Mouse (Mus musculus): Measurements from ENCODE around the gene Trmt10b. TPM values are rescaled to one million over a fixed set of nuclear protein-coding genes. Genes with fewer than 3 reads are reported as not detected.
A peak's percentile ranks its signal among the peaks of the same experiment; 100 is the strongest.

Trmt10b gene
- polyA plus RNA-seq, 1 experiment from 2014 or later, result 8.7 TPM

DNA sequence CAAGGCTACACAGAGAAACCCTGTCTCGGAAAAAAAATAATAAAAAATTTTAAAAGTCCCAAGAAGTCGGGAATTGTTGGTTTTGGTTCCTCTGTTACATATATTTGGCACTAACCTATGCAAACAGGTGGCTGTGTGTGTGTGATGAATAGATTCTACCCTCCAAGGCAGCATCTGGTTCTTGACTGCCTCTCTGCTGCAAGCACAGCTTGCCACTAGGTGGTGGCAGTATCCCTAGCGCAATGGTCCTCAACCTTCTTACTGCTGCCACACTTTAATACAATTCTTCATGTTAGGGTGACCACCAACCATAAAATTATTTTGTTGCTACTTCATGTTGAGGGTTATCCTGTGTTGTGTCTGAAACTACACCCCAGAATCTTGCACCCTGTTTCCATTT, 10.6 kb upstream of the Trmt10b start:
- no peaks in the 10 kb centered on the region for H3K36me3 ChIP-seq
- H3K27ac ChIP-seq, result no peak overlapping the region
- H3K9ac ChIP-seq, result no peak overlapping the region
- H3K9me3 ChIP-seq (replicated peaks), result no peaks in the 10 kb centered on the region
- WGBS (ENCODE audit: insufficient replicate concordance), result 36% methylated on average over 3 of the region's 3 CpGs
- H3K4me2 ChIP-seq, result no peak overlapping the region
- peaks cover 13% of the 10 kb centered on the region for H3K27me3 ChIP-seq (replicated peaks)
- no peak overlapping the region for H3K4me3 ChIP-seq
- no peak for ATAC-seq
- no peaks in the 10 kb centered on the region for H3K4me1 ChIP-seq

DNA sequence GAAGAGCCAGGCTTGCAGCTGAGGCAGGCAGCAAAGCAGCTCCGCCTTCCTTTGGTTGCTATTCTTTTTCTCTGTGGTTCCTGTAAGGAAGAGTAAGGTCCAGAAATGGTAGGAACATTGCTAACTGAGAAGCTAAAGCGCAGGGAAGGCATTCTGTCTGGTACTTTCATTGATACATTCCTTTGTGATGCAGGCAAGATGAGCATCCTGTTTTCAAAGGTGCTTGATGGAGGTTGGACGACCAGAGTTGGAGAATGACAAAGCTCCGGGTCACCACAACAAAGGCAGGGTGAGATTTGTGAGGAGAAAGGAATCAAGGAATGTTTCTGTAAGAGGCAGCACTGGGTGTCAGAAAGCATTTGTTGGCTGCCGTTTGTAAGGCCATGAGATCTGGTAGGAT, 9.0 kb upstream of the Trmt10b start:
- WGBS (ENCODE audit: insufficient replicate concordance), result 67% methylated on average over 5 of the region's 5 CpGs
- Histone ChIP-seq H3K27me3 (replicated peaks) (peaks cover 13% of the 10 kb centered on the region), H3K4me3 (no peak overlapping the region)

GRCm38 (mm10) chr4:45305536-45305935, 8.6 kb downstream of the Trmt10b start:
- no peaks in the 10 kb centered on the region for H3K4me1 ChIP-seq
- H3K9me3 ChIP-seq (replicated peaks), result no peaks in the 10 kb centered on the region
- no peak overlapping the region for H3K27ac ChIP-seq
- 88% methylated on average over 14 of the region's 14 CpGs for WGBS (ENCODE audit: insufficient replicate concordance)
- ATAC-seq, result no peak
- no peak overlapping the region for H3K9ac ChIP-seq
- peaks cover 62% of the 10 kb centered on the region for H3K36me3 ChIP-seq
- no peak overlapping the region for H3K4me3 ChIP-seq
- no peaks in the 10 kb centered on the region for H3K27me3 ChIP-seq (replicated peaks)
- H3K4me2 ChIP-seq, result no peak overlapping the region

More for the DNA sequence above, 9.0 kb upstream of the Trmt10b start:
- Histone ChIP-seq H3K9me3 (replicated peaks) (no peaks in the 10 kb centered on the region), H3K9ac (no peak overlapping the region), H3K27ac (no peak overlapping the region), H3K4me1 (no peaks in the 10 kb centered on the region), H3K36me3 (no peaks in the 10 kb centered on the region), H3K4me2 (no peak overlapping the region)
- no peak for ATAC-seq

DNA sequence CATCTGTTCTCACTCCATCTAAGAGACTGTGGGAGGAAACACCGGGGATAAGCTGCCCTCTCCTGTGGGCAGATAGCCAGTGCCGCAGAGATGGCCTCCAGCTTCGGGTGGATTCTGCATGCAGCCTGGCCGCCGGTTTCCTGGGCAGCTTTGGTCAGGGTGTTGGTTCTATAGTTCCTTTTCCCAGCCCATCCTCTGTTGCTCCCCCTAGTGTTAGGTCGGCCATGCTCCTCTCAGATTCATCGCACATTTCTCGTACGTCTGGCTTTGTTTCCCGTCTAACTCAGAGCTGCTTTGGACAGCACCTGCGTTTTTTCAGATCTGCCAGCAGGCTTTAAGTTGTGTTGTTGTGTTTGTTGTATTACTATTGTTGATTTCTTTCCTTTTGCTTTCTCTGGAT, 11.1 kb downstream of the Trmt10b start:
- H3K27ac ChIP-seq, result no peak overlapping the region
- no peaks in the 10 kb centered on the region for H3K9me3 ChIP-seq (replicated peaks)
- no peaks in the 10 kb centered on the region for H3K27me3 ChIP-seq (replicated peaks)
- no peak overlapping the region for H3K4me2 ChIP-seq
- H3K4me3 ChIP-seq, result no peak overlapping the region
- H3K4me1 ChIP-seq, result no peaks in the 10 kb centered on the region
- no peak overlapping the region for H3K9ac ChIP-seq
- WGBS (ENCODE audit: insufficient replicate concordance), result 40% methylated on average over 11 of the region's 11 CpGs
- ATAC-seq, result no peak
- H3K36me3 ChIP-seq, result peaks cover 48% of the 10 kb centered on the region

DNA sequence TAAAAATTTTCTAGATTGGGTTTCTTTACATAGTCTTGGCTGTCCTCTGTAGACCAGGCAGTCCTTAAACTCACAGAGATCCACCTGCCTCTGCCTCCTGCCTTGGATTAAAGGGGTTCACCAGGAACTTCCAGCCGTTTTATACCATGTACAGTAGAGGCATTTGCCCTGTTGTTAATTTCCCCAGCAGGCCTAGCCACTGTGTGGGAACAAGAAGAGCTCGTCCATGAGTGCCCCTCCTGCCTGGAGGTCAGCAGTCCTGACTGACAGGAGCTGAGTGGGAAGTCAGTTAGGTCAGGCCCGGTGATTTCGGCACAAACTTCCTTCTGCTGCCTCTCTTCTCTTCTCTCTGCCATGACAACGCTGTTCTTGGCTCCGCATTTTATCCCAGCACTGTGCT, 11.7 kb downstream of the Trmt10b start:
- WGBS (ENCODE audit: insufficient replicate concordance), result 71% methylated on average over 6 of the region's 6 CpGs
- no peak for ATAC-seq

DNA sequence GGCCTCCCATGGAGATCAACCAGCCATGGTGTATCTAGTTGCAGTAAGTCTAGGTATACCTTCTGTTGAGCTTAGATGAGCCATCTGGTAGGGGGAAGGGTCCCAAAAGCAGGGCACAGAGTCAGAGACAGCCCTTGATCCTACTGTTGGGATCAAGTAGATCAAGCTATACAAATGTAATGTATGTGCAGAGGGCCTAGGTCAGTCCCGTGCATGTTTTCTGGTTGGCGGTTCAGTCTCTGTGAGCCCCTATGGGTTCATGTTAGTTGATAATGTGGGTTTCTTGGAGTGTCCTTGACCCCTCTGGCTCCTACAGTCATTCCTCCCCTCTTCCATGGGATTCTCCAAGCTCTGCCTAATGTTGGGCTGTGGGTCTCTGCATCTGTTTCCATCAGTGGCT, 14.1 kb downstream of the Trmt10b start:
- Histone ChIP-seq H3K4me1 (no peaks in the 10 kb centered on the region), H3K9ac (no peak overlapping the region), H3K4me3 (no peak overlapping the region), H3K36me3 (peaks cover 43% of the 10 kb centered on the region), H3K27me3 (replicated peaks) (no peaks in the 10 kb centered on the region), H3K27ac (no peak overlapping the region), H3K9me3 (replicated peaks) (no peaks in the 10 kb centered on the region), H3K4me2 (no peak overlapping the region)
- WGBS (ENCODE audit: insufficient replicate concordance), result 82% methylated on average over 2 of the region's 2 CpGs
- ATAC-seq, result no peak

More for the DNA sequence above, 11.7 kb downstream of the Trmt10b start:
- Histone ChIP-seq H3K27me3 (replicated peaks) (no peaks in the 10 kb centered on the region), H3K4me1 (no peaks in the 10 kb centered on the region), H3K27ac (no peak overlapping the region), H3K4me3 (no peak overlapping the region), H3K9ac (no peak overlapping the region), H3K4me2 (no peak overlapping the region), H3K9me3 (replicated peaks) (no peaks in the 10 kb centered on the region), H3K36me3 (peaks cover 46% of the 10 kb centered on the region)

DNA sequence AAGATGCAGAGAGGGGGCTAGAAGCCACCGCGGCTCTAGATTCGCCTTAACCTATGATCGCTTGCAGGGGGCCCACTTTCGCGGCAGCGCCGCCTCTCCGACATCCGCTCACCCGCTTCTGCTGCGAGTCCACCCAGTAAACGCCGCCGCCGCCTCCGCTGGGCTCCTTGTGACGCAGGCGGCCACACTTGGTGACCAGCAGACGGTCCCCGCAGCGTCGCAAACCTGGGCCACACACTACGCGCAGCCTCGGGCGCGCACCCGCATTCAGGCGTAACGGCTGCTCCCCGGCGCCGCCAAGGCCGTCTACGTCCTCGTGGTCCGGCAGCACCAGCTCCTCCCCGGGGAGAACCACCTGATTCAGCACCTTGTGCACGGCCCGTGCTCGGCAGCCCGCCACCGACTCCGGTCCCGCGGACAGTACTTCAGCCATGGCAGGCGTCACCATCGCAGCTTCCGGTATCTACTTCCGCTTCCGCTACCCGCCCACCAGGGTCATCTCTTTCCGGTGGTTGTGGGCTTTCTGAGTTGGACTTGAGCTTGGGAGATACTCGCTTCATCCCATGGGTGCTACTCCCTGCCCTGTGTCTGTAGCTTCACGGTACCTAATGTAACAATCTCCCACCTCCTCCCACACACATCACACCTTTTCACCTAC, 23.4 kb downstream of the Trmt10b start:
- H3K9ac ChIP-seq, result peak overlapping the region; percentile 84
- H3K27me3 ChIP-seq (replicated peaks), result peaks cover 16% of the 10 kb centered on the region
- peak overlapping the region; percentile 82 for H3K4me2 ChIP-seq
- H3K4me3 ChIP-seq, result peak overlapping the region; percentile 83
- peaks cover 32% of the 10 kb centered on the region for H3K36me3 ChIP-seq
- peak overlapping the region; percentile 89 for H3K27ac ChIP-seq
- WGBS (ENCODE audit: insufficient replicate concordance), result under 1% methylated on average over 56 of the region's 56 CpGs
- H3K4me1 ChIP-seq, result peaks cover 21% of the 10 kb centered on the region
- H3K9me3 ChIP-seq (replicated peaks), result no peaks in the 10 kb centered on the region
- peak; percentile 89 for ATAC-seq

DNA sequence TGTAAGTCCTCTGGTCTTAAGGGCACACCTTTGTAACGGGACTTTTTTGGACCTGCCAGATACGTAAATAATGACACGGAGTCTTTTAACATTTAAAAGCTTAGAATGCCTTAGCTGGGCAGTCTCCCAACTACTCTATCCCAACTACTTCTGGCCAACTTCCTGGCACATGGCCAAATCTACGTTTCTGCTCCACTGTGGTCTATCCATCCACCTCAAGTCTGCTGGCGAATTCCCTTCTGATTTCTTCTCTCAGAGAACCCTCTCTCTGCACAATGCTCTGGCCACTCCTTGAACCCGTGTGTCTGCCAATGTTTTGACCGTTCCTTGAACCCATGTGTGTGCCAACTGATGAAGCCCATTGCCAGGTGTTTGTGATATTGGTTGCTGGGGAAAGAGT, 34.2 kb downstream of the Trmt10b start:
- Histone ChIP-seq H3K4me1 (no peaks in the 10 kb centered on the region), H3K36me3 (no peaks in the 10 kb centered on the region), H3K27ac (no peak overlapping the region), H3K4me3 (no peak overlapping the region), H3K9me3 (replicated peaks) (no peaks in the 10 kb centered on the region), H3K4me2 (no peak overlapping the region), H3K27me3 (replicated peaks) (peaks cover 19% of the 10 kb centered on the region), H3K9ac (no peak overlapping the region)
- ATAC-seq, result no peak
- WGBS (ENCODE audit: insufficient replicate concordance), result 71% methylated on average over 7 of the region's 7 CpGs

GRCm38 (mm10) chr4:45332466-45332865, 35.5 kb downstream of the Trmt10b start:
- peaks cover 9% of the 10 kb centered on the region for H3K27me3 ChIP-seq (replicated peaks)
- H3K4me3 ChIP-seq, result no peak overlapping the region
- H3K27ac ChIP-seq, result no peak overlapping the region
- no peaks in the 10 kb centered on the region for H3K9me3 ChIP-seq (replicated peaks)
- H3K4me1 ChIP-seq, result no peaks in the 10 kb centered on the region
- no peak overlapping the region for H3K9ac ChIP-seq
- ATAC-seq, result no peak
- no peaks in the 10 kb centered on the region for H3K36me3 ChIP-seq
- WGBS (ENCODE audit: insufficient replicate concordance), result 35% methylated on average over 3 of the region's 3 CpGs
- H3K4me2 ChIP-seq, result no peak overlapping the region

DNA sequence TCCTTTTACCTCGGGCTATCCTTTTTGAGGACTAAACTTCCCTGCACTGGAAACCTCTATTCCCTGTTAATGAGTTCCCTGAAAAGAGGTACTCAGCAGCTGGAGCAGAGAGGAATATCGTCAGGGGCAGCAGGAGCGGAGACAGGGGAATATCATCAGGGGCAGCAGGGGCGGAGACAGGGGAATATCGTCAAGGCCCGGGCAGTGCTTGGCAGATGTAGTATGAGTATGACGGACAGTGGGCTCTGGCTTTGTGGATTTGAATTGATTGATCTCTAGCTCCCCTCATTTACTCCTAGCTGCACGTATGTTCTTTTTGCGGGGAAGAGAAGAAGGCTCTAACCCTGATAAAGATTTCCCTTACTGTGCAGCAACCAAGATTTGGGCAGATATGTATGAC, 44.3 kb downstream of the Trmt10b start:
- peak overlapping the region; percentile 87; the same call in 1 of the 2 replicates for H3K4me3 ChIP-seq
- H3K4me1 ChIP-seq, result peaks cover 19% of the 10 kb centered on the region
- no peaks in the 10 kb centered on the region for H3K9me3 ChIP-seq (replicated peaks)
- peak overlapping the region; percentile 82 for H3K4me2 ChIP-seq
- ATAC-seq, result no peak
- no peaks in the 10 kb centered on the region for H3K27me3 ChIP-seq (replicated peaks)
- peaks cover 21% of the 10 kb centered on the region for H3K36me3 ChIP-seq
- H3K27ac ChIP-seq, result no peak overlapping the region
- WGBS (ENCODE audit: insufficient replicate concordance), result 57% methylated on average over 9 of the region's 9 CpGs
- H3K9ac ChIP-seq, result peak overlapping the region; percentile 97

GRCm38 (mm10) chr4:45341669-45342249, 44.8 kb downstream of the Trmt10b start, which contains the start of gene Dcaf10:
Gene Dcaf10 (plus strand): TSS chr4:45342101.
- Histone ChIP-seq H3K27me3 (replicated peaks) (no peaks in the 10 kb centered on the region), H3K9me3 (replicated peaks) (no peaks in the 10 kb centered on the region), H3K4me2 (peak within 1 kb of the TSS; percentile 82), H3K9ac (peak within 1 kb of the TSS; percentile 97), H3K36me3 (peaks cover 26% of the 10 kb centered on the region), H3K27ac (peak within 1 kb of the TSS; percentile 98), H3K4me1 (peaks cover 19% of the 10 kb centered on the region), H3K4me3 (peak within 1 kb of the TSS; percentile 87)
- ATAC-seq, result peak; percentile 89
- WGBS (ENCODE audit: insufficient replicate concordance), result 1% methylated on average over 41 of the region's 42 CpGs

DNA sequence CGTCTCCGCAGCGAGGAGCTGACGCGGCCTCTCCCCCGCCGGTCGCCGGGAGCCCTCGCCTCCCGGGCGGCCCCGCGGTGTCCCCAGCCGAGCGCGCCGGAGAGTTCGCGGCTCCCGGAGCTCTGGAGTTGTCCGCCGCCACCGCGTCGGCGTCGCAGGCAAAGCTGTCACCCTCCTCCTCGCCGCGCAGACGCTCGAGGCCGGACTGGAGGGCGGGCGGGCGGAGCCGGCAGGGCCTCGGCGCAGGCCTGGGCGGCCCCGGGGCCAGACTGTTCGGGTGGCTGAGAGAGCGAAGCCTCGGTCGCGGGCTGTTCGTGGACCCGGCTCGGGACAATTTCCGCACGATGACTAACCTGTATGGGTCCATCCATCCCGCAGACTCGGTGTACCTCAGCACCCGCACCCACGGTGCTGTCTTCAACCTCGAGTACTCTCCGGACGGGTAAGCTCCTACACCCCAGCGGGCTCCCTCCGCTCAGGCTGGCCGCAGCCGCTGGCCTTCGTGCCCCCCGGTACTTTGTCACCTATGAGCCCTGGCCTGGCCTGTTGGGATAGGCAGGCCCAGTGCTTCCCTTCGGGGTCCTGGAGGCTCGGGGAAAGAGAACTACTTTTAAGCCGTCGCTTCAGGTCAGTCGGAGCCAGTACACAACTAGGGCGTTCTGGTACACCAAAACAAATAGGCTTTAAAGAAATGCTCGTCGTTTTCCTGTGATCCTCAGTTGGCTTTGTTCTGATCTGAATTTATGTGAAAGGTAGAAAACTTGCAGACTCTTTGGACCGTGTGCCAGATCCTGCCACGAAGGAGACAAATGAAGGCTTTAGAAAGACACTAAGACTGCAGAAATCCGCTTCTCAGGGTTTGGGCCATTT, 45.6 kb downstream of the Trmt10b start, which contains the start of gene Exosc3:
TSS of gene Exosc3 (minus strand) at position 447 of the 870 bp plus-strand sequence.
- Histone ChIP-seq H3K27me3 (replicated peaks) (no peaks in the 10 kb centered on the region), H3K9ac (peak within 1 kb of the TSS; percentile 97), H3K4me1 (peaks cover 19% of the 10 kb centered on the region), H3K27ac (peak within 1 kb of the TSS; percentile 98), H3K36me3 (peaks cover 33% of the 10 kb centered on the region), H3K9me3 (replicated peaks) (no peaks in the 10 kb centered on the region), H3K4me2 (peak within 1 kb of the TSS; percentile 82), H3K4me3 (peak within 1 kb of the TSS; percentile 87)
- under 1% methylated on average over 73 of the region's 76 CpGs for WGBS (ENCODE audit: insufficient replicate concordance)
- peak; percentile 92 for ATAC-seq

All from liver, embryonic 12.5 days (tissue).